Mouse (Mus musculus) hindbrain, postnatal 0 days (tissue): ENCODE measurements around the gene Mrgpra3. TPM values are rescaled to one million over a fixed set of nuclear protein-coding genes. Genes with fewer than 3 reads are reported as not detected.

Source experiments
- ATAC-seq: fragments of 200-750 bp; cut with Nextera tagmentation; 2 replicates; pipeline ENCODE4 v1.8.0; 2017; ENCODE audit warnings: mild to moderate bottlenecking, moderate TSS enrichment, moderate library complexity
- DNase-seq: peaks from one replicate; pipeline ENCODE4 v3.0.0-alpha.2; 2015; ENCODE audit warnings: low spot score
- H3K27ac ChIP-seq: fragments of 300-500 bp; sonication (generic); 2 replicates; pipeline ENCODE4 v1.5.1; 2014; ENCODE audit warnings: mild to moderate bottlenecking
- H3K27me3 ChIP-seq: fragments of 300-500 bp; sonication (generic); 2 replicates; pipeline ENCODE4 v1.6.1; 2014; ENCODE audit warnings: low read length, mixed read lengths; ENCODE audit not compliant: insufficient read depth
- H3K36me3 ChIP-seq: fragments of 300-500 bp; sonication (generic); 2 replicates; pipeline ENCODE4 v1.6.1; 2014; ENCODE audit warnings: low read length, mixed read lengths; ENCODE audit not compliant: insufficient read depth
- H3K4me1 ChIP-seq: fragments of 300-500 bp; sonication (generic); 2 replicates; pipeline ENCODE4 v1.6.1; 2014; ENCODE audit warnings: antibody characterized with exemption, low read length, mixed read lengths; ENCODE audit not compliant: insufficient read depth
- H3K4me2 ChIP-seq: fragments of 300-500 bp; sonication (generic); 2 replicates; pipeline ENCODE4 v1.6.1; 2014; ENCODE audit warnings: low read depth, mild to moderate bottlenecking, low read length, moderate library complexity, mixed read lengths
- H3K4me3 ChIP-seq: fragments of 300-500 bp; sonication (generic); 2 replicates; pipeline ENCODE4 v1.5.1; 2014; ENCODE audit warnings: low read length
- H3K9ac ChIP-seq: fragments of 300-500 bp; sonication (generic); replicated peaks from 2 replicates; pipeline ENCODE4 v1.6.1; 2014; ENCODE audit warnings: mild to moderate bottlenecking, low read length, moderate library complexity, mixed read lengths
- H3K9me3 ChIP-seq: fragments of 300-500 bp; sonication (generic); 2 replicates; pipeline ENCODE4 v1.6.1; 2016; ENCODE audit warnings: low read length, mixed read lengths
- CTCF ChIP-seq: IDR thresholded peaks from 2 replicates; pipeline ENCODE4 v1.5.1; 2016; ENCODE audit warnings: antibody characterized with exemption, control low read depth, low read depth
- WGBS: fragments of 180-500 bp; shearing (Covaris S2); extraction: QIAGEN DNeasy Blood & Tissue Kit; methylation state at CpG from one replicate; pipeline ENCODE4 v1.1.7; 2014; 5-methylcytosine and 5-hydroxymethylcytosine counted together
- polyA plus RNA-seq: library from polyadenylated mRNA; unstranded; fragments of >200 nt; fragmentation: Nextera tagmentation; extraction: Ambion mirVana; gene quantifications from 2 replicates; pipeline ENCODE4 v1.2.1, GENCODE M21; 2015
- total RNA-seq: library from RNA; depleted of rRNA; stranded (reverse); fragments of >200 nt; gene quantifications from 2 replicates; pipeline ENCODE4 v1.2.3, GENCODE M21; 2014; rRNA removed

The Mrgpra3 gene
- total RNA-seq, result not detected in 2 replicates
- not detected in 2 replicates for polyA plus RNA-seq

DNA sequence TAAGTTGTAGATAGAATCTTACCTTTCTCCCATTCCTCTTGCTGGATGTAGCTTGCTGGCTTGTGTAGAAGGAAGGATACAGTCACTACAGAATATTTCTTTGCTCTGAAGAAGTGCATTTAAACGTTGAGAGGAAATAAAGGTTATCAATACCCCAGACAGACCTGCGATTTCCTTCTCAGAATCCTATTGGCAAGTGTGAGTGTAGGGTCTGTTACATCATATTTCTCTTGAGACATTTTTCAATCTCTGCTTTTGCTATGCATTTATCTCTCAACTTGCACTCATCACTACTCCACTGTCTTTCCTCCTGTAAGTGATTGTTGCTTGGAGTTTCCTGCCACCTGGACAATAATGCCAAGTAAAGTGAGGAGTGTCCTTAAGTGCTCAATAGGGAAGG lies at the start of gene Mrgpra3:
Gene Mrgpra3, minus strand, starts transcription at position 101 of the 400 bp plus-strand sequence.
- no peaks in the 10 kb centered on the region for H3K27me3 ChIP-seq
- 59% methylated on average over 2 of the region's 2 CpGs for WGBS
- H3K9ac ChIP-seq, result no peak within 1 kb of the TSS
- H3K4me1 ChIP-seq, result no peaks in the 10 kb centered on the region
- no peak for TF ChIP-seq CTCF
- peaks cover 17% of the 10 kb centered on the region for H3K9me3 ChIP-seq
- no peak for ATAC-seq
- DNase-seq, result no peak
- H3K27ac ChIP-seq, result no peak within 1 kb of the TSS
- no peaks in the 10 kb centered on the region for H3K36me3 ChIP-seq
- H3K4me3 ChIP-seq, result no peak within 1 kb of the TSS
- H3K4me2 ChIP-seq, result no peak within 1 kb of the TSS

Other genes starting within 250 kb of the Mrgpra3 start
- not detected in 2 replicates for gene Mrgpra1, start 247.1 kb downstream of the Mrgpra3 start, total RNA-seq
- gene Mrgpra1, start 247.1 kb downstream of the Mrgpra3 start, polyA plus RNA-seq, result not detected in 2 replicates
- not detected in 2 replicates for gene Mrgpra2a, start 149.2 kb downstream of the Mrgpra3 start, total RNA-seq
- gene Mrgpra2a, start 149.2 kb downstream of the Mrgpra3 start, polyA plus RNA-seq, result not detected in 2 replicates
- not detected in 2 replicates for gene Mrgpra2b, start 72.5 kb downstream of the Mrgpra3 start, total RNA-seq
- not detected in 2 replicates for gene Mrgpra2b, start 72.5 kb downstream of the Mrgpra3 start, polyA plus RNA-seq